Mouse (Mus musculus): ENCODE data around the gene Tmbim1. TPM values are rescaled to one million over a fixed set of nuclear protein-coding genes. Genes with fewer than 3 reads are reported as not detected.
"Not testable (repeated sequence)": the region's sequence is repeated elsewhere in the genome, so short reads cannot be mapped to it uniquely, and the experiment has no call there.

The Tmbim1 gene
- polyA plus RNA-seq (2012; rRNA removed), result 567 and 655 TPM in 2 replicates

GRCm38 (mm10) chr1:74305522-74305921 lies at the start of gene Tmbim1:
Gene Tmbim1, minus strand, starts transcription at chr1:74305622.
- DNase-seq, result no peak
- Histone ChIP-seq H3K4me1 (ENCODE audit: control insufficient read depth, insufficient read depth, low read length) (peaks cover 33% of the 10 kb centered on the region), H3K4me3 (replicated peaks; ENCODE audit: extremely low read depth, low read depth, low read length) (peak within 1 kb of the TSS; percentile 96)
- TF ChIP-seq POLR2A (IDR thresholded peaks at IDR 0.05; ENCODE audit: borderline replicate concordance, extremely low read depth, low read depth, low read length), result no peak
- TF ChIP-seq CTCF (IDR thresholded peaks at IDR 0.05; ENCODE audit: insufficient read depth, low read length), result no peak
- WGBS, result 85% methylated on average over 2 of the region's 2 CpGs

GRCm38 (mm10) chr1:74353453-74354229 lies 48.2 kb upstream of the Tmbim1 start:
- H3K4me3 ChIP-seq (replicated peaks; ENCODE audit: extremely low read depth, low read depth, low read length), result no peak overlapping the region
- DNase-seq, result no peak
- H3K4me1 ChIP-seq (ENCODE audit: control insufficient read depth, insufficient read depth, low read length), result no peaks in the 10 kb centered on the region
- WGBS, result 86% methylated on average over 9 of the region's 9 CpGs
- no peak for TF ChIP-seq CTCF (IDR thresholded peaks at IDR 0.05; ENCODE audit: insufficient read depth, low read length)
- no peak for TF ChIP-seq POLR2A (IDR thresholded peaks at IDR 0.05; ENCODE audit: borderline replicate concordance, extremely low read depth, low read depth, low read length)

- no peak overlapping the region for H3K4me3 ChIP-seq (replicated peaks; ENCODE audit: extremely low read depth, low read depth, low read length)
- no peak for DNase-seq
- WGBS, result 69% methylated on average over 5 of the region's 5 CpGs
- TF ChIP-seq POLR2A (IDR thresholded peaks at IDR 0.05; ENCODE audit: borderline replicate concordance, extremely low read depth, low read depth, low read length) (no peak), CTCF (IDR thresholded peaks at IDR 0.05; ENCODE audit: insufficient read depth, low read length) (no peak)
- H3K4me1 ChIP-seq (ENCODE audit: control insufficient read depth, insufficient read depth, low read length), result no peaks in the 10 kb centered on the region
Observed at GRCm38 (mm10) chr1:74352532-74353096, 47.2 kb upstream of the Tmbim1 start.

GRCm38 (mm10) chr1:74351185-74351769 lies 45.9 kb upstream of the Tmbim1 start:
- DNase-seq, result no peak
- Histone ChIP-seq H3K4me1 (ENCODE audit: control insufficient read depth, insufficient read depth, low read length) (no peaks in the 10 kb centered on the region), H3K4me3 (replicated peaks; ENCODE audit: extremely low read depth, low read depth, low read length) (no peak overlapping the region)
- TF ChIP-seq CTCF (IDR thresholded peaks at IDR 0.05; ENCODE audit: insufficient read depth, low read length) (no peak), POLR2A (IDR thresholded peaks at IDR 0.05; ENCODE audit: borderline replicate concordance, extremely low read depth, low read depth, low read length) (no peak)
- 91% methylated on average over 13 of the region's 13 CpGs for WGBS

GRCm38 (mm10) chr1:74344163-74344916 lies 38.9 kb upstream of the Tmbim1 start:
- no peaks in the 10 kb centered on the region for H3K4me1 ChIP-seq (ENCODE audit: control insufficient read depth, insufficient read depth, low read length)
- H3K4me3 ChIP-seq (replicated peaks; ENCODE audit: extremely low read depth, low read depth, low read length), result no peak overlapping the region
- TF ChIP-seq POLR2A (IDR thresholded peaks at IDR 0.05; ENCODE audit: borderline replicate concordance, extremely low read depth, low read depth, low read length), result no peak
- TF ChIP-seq CTCF (IDR thresholded peaks at IDR 0.05; ENCODE audit: insufficient read depth, low read length), result no peak
- no peak for DNase-seq
- 80% methylated on average over 11 of the region's 11 CpGs for WGBS

- no peak for DNase-seq
- WGBS, result 65% methylated on average over 5 of the region's 5 CpGs
- no peak overlapping the region for H3K4me3 ChIP-seq (replicated peaks; ENCODE audit: extremely low read depth, low read depth, low read length)
- TF ChIP-seq POLR2A (IDR thresholded peaks at IDR 0.05; ENCODE audit: borderline replicate concordance, extremely low read depth, low read depth, low read length) (no peak), CTCF (IDR thresholded peaks at IDR 0.05; ENCODE audit: insufficient read depth, low read length) (no peak)
- no peaks in the 10 kb centered on the region for H3K4me1 ChIP-seq (ENCODE audit: control insufficient read depth, insufficient read depth, low read length)
Observed at GRCm38 (mm10) chr1:74343161-74343560, 37.7 kb upstream of the Tmbim1 start.

- Histone ChIP-seq H3K4me3 (replicated peaks; ENCODE audit: extremely low read depth, low read depth, low read length) (no peak overlapping the region), H3K4me1 (ENCODE audit: control insufficient read depth, insufficient read depth, low read length) (no peaks in the 10 kb centered on the region)
- no peak for TF ChIP-seq CTCF (IDR thresholded peaks at IDR 0.05; ENCODE audit: insufficient read depth, low read length)
- TF ChIP-seq POLR2A (IDR thresholded peaks at IDR 0.05; ENCODE audit: borderline replicate concordance, extremely low read depth, low read depth, low read length), result no peak
- 81% methylated on average over 1 of the region's 1 CpGs for WGBS
- DNase-seq, result no peak
Observed at GRCm38 (mm10) chr1:74342308-74342707, 36.9 kb upstream of the Tmbim1 start.

GRCm38 (mm10) chr1:74341898-74342297 lies 36.5 kb upstream of the Tmbim1 start:
- TF ChIP-seq POLR2A (IDR thresholded peaks at IDR 0.05; ENCODE audit: borderline replicate concordance, extremely low read depth, low read depth, low read length) (no peak), CTCF (IDR thresholded peaks at IDR 0.05; ENCODE audit: insufficient read depth, low read length) (no peak)

GRCm38 (mm10) chr1:74340992-74341391 lies 35.6 kb upstream of the Tmbim1 start:
- 90% methylated on average over 4 of the region's 4 CpGs for WGBS
- H3K4me3 ChIP-seq (replicated peaks; ENCODE audit: extremely low read depth, low read depth, low read length); DNase-seq; H3K4me1 ChIP-seq (ENCODE audit: control insufficient read depth, insufficient read depth, low read length): not testable (repeated sequence)

More at GRCm38 (mm10) chr1:74341898-74342297, 36.5 kb upstream of the Tmbim1 start:
- whole genome bisulfite sequencing, result 72% methylated on average over 7 of the region's 7 CpGs
- Histone ChIP-seq H3K4me1 (ENCODE audit: control insufficient read depth, insufficient read depth, low read length) (no peaks in the 10 kb centered on the region), H3K4me3 (replicated peaks; ENCODE audit: extremely low read depth, low read depth, low read length) (no peak overlapping the region)
- DNase-seq, result no peak
